Mouse (Mus musculus): ENCODE results near the gene Usp48. TPM values are rescaled to one million over a fixed set of nuclear protein-coding genes. Genes with fewer than 3 reads are reported as not detected.

The Usp48 gene
- 64.1 and 68.3 TPM in 2 replicates for polyA plus RNA-seq (2012; rRNA removed)

DNA sequence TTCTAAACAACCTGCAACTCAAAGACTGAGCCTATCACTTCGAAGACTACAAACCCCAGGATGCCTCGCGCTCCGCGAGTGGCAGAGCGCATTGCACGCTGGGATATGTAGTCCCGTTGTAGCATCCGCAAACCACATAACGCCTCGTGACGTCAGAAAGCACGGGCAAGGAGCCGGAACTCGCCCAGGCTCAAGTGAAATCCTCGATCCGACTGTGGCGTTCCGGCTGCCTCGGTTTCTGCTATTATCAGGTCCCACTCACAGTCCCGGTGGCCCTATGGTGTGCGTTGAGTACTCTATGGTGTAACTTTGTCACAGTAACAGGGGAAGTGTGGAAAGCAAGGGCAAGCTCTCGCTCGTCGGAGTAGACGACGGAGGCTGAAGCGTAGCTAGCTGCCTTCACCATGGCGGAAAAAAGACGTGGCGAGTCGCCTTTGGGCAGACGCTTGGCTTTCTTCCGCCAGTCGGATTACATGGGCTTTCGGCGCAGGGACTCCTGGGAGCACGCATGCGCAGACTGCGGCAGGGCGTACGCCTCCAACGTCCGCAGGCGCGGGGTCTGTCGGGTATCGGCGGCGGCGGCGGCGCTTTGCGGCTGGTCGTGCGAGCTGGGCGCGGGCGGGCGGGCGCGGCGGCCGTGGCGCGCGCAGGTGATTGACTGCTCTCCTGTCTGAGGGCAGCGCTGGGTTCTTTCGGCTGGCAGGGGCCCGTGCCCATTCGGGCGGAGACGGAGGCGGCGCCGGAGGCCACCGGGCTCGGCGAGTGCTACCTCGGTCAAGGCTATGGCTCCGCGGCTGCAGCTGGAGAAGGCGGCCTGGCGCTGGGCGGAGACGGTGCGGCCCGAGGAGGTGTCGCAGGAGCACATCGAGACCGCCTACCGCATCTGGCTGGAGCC is at the start of gene Usp48:
Gene Usp48 (plus strand): TSS at position 155 of the 895 bp plus-strand sequence.
- Histone ChIP-seq H3K27me3 (ENCODE audit: control insufficient read depth, insufficient read depth, low read length) (no peaks in the 10 kb centered on the region), H3K36me3 (ENCODE audit: control insufficient read depth, insufficient read depth, low read length) (no peaks in the 10 kb centered on the region), H3K4me3 (ENCODE audit: extremely low read depth, insufficient read depth, insufficient read length) (peak within 1 kb of the TSS; percentile 92), H3K4me1 (ENCODE audit: control insufficient read depth, insufficient read depth, insufficient read length) (peaks cover 5% of the 10 kb centered on the region; the same call in 1 of the 2 replicates), H3K27ac (ENCODE audit: insufficient read depth, low read length) (peak within 1 kb of the TSS; percentile 98)
- peak; percentile 98 to 99 for DNase-seq (ENCODE audit: low read depth in 1 of 2, low spot score in 2 of 2)
- WGBS = under 1% methylated on average over 92 of the region's 92 CpGs
- peak; percentile 91 for TF ChIP-seq POLR2A (IDR thresholded peaks at IDR 0.05; ENCODE audit: low read depth, low read length)
- TF ChIP-seq CTCF (IDR thresholded peaks at IDR 0.05; ENCODE audit: extremely low read depth, insufficient read depth, insufficient read length, insufficient replicate concordance) = no peak

DNA sequence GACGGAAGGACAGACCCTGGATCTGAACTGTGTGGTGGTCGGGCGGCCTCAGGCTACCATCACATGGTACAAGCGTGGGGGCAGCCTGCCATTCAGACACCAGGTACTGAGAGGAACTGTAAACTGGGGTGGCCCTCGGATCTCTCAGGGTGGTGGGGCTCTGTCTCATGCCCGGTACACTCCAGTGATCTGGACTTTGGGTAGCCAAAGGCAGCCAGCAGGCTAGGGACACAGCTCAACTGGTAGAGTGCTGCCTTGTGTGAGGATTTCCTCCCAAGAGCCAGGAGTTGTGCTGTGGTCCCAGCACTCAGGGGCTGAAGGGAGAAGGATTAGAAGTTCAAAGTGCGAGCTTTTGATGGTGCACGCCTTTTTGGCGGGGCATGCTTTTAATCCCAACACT is 48.0 kb upstream of the Usp48 start:
- no peak for DNase-seq (ENCODE audit: low read depth in 1 of 2, low spot score in 2 of 2)
- Histone ChIP-seq H3K27ac (ENCODE audit: insufficient read depth, low read length) (no peak overlapping the region), H3K4me1 (ENCODE audit: control insufficient read depth, insufficient read depth, insufficient read length) (no peaks in the 10 kb centered on the region), H3K36me3 (ENCODE audit: control insufficient read depth, insufficient read depth, low read length) (no peaks in the 10 kb centered on the region), H3K4me3 (ENCODE audit: extremely low read depth, insufficient read depth, insufficient read length) (no peak overlapping the region), H3K27me3 (ENCODE audit: control insufficient read depth, insufficient read depth, low read length) (no peaks in the 10 kb centered on the region)
- TF ChIP-seq POLR2A (IDR thresholded peaks at IDR 0.05; ENCODE audit: low read depth, low read length) (no peak), CTCF (IDR thresholded peaks at IDR 0.05; ENCODE audit: extremely low read depth, insufficient read depth, insufficient read length, insufficient replicate concordance) (no peak)
- WGBS = 88% methylated on average over 9 of the region's 9 CpGs

DNA sequence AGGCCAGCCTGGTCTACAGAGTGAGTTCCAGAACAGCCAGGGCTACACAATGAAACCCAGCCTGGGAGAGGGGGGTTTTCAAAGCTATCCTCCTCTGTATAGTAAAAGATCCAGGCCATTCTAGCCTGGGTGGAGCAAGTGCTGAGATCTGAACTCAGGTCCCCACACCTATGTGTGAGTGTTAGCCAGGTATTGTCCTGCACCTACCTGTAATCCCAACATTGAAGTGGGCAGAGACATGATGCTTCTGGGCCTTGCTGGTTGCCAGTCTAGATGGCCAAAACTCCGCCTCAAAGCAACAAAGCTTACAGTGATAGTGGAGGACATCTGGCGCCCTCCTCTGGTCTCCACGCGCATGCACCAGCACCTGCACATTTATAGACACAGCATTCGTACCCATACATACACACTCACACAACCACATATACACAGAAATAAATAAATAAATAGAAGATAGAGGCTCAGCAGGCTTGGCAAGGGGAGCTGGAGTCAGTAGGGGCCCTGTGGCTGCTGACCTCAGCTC is 47.5 kb upstream of the Usp48 start:
- DNase-seq (ENCODE audit: low read depth in 1 of 2, low spot score in 2 of 2) = no peak
- Histone ChIP-seq H3K4me1 (ENCODE audit: control insufficient read depth, insufficient read depth, insufficient read length) (no peaks in the 10 kb centered on the region), H3K27ac (ENCODE audit: insufficient read depth, low read length) (no peak overlapping the region), H3K4me3 (ENCODE audit: extremely low read depth, insufficient read depth, insufficient read length) (no peak overlapping the region), H3K27me3 (ENCODE audit: control insufficient read depth, insufficient read depth, low read length) (no peaks in the 10 kb centered on the region), H3K36me3 (ENCODE audit: control insufficient read depth, insufficient read depth, low read length) (no peaks in the 10 kb centered on the region)
- 82% methylated on average over 5 of the region's 5 CpGs for WGBS
- no peak for TF ChIP-seq POLR2A (IDR thresholded peaks at IDR 0.05; ENCODE audit: low read depth, low read length)
- TF ChIP-seq CTCF (IDR thresholded peaks at IDR 0.05; ENCODE audit: extremely low read depth, insufficient read depth, insufficient read length, insufficient replicate concordance) = peak; percentile 44; the same call in 1 of the 2 replicates

DNA sequence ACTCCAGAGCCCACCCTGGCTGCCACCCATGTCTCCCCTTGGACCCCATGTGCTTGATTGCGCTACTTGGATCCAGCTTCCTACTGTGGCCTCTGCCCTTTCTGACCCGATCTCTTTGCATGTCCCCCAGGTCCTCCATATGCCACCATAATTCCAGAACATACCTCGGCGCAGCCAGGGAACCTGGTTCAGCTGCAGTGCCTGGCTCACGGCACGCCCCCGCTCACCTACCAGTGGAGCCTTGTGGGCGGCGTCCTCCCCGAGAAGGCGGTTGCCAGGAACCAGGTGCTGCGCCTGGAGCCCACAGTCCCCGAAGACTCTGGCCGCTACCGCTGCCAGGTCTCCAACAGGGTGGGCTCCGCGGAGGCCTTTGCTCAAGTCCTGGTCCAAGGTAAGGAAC is 40.1 kb upstream of the Usp48 start:
- no peak overlapping the region for H3K4me3 ChIP-seq (ENCODE audit: extremely low read depth, insufficient read depth, insufficient read length)
- no peak for DNase-seq (ENCODE audit: low read depth in 1 of 2, low spot score in 2 of 2)
- no peak overlapping the region for H3K27ac ChIP-seq (ENCODE audit: insufficient read depth, low read length)
- 89% methylated on average over 17 of the region's 17 CpGs for WGBS
- no peak for TF ChIP-seq POLR2A (IDR thresholded peaks at IDR 0.05; ENCODE audit: low read depth, low read length)
- TF ChIP-seq CTCF (IDR thresholded peaks at IDR 0.05; ENCODE audit: extremely low read depth, insufficient read depth, insufficient read length, insufficient replicate concordance) = no peak
- H3K36me3 ChIP-seq (ENCODE audit: control insufficient read depth, insufficient read depth, low read length) = no peaks in the 10 kb centered on the region
- H3K27me3 ChIP-seq (ENCODE audit: control insufficient read depth, insufficient read depth, low read length) = no peaks in the 10 kb centered on the region
- no peaks in the 10 kb centered on the region for H3K4me1 ChIP-seq (ENCODE audit: control insufficient read depth, insufficient read depth, insufficient read length)

DNA sequence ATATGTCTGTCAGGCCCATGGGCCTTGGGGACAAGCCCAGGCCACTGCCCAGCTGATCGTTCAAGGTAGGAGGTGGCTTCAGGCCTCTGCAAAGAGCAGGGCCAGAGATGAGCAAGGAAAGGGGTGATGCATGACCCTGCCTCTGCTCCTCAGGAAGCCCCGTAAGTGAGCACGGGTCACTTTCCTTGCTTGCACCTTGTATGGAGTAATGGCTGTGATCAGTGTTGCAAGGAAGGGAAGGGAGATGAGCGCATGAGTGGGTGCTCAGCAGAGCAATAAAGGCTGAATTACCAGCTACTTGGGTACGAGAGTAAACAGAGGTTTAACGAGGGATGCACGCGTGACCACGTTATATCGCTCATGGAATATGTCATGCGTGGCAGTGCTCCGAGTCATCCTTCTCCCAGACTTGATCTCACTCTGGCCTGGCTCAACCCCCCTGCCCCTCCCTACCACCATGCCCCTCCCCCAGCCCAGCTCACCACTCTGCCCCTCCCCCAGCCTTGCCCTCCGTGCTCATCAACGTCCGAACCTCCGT is 36.8 kb upstream of the Usp48 start:
- TF ChIP-seq CTCF (IDR thresholded peaks at IDR 0.05; ENCODE audit: extremely low read depth, insufficient read depth, insufficient read length, insufficient replicate concordance) (no peak), POLR2A (IDR thresholded peaks at IDR 0.05; ENCODE audit: low read depth, low read length) (no peak)
- Histone ChIP-seq H3K27ac (ENCODE audit: insufficient read depth, low read length) (no peak overlapping the region), H3K36me3 (ENCODE audit: control insufficient read depth, insufficient read depth, low read length) (no peaks in the 10 kb centered on the region), H3K4me3 (ENCODE audit: extremely low read depth, insufficient read depth, insufficient read length) (no peak overlapping the region), H3K4me1 (ENCODE audit: control insufficient read depth, insufficient read depth, insufficient read length) (no peaks in the 10 kb centered on the region), H3K27me3 (ENCODE audit: control insufficient read depth, insufficient read depth, low read length) (no peaks in the 10 kb centered on the region)
- 81% methylated on average over 16 of the region's 16 CpGs for WGBS
- no peak for DNase-seq (ENCODE audit: low read depth in 1 of 2, low spot score in 2 of 2)

DNA sequence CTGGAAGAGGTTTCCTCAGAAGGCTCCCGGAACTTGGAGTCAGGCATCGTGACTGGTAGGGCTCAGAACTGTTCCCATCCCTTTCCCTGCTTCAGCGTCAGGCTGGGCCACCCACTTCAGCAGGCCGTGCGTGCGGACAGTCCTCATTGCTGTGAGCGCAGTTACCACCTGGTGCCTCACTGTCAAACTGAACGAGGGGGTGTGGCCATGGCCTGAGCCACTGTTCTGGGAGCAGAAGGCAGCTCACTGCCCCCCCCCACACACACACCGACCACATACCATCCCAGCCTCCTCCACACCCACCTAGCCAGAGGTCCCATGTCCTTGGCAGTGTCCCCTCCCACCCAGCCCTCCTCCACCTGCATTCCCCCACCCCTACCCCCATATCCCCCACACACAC is 23.7 kb upstream of the Usp48 start:
- Histone ChIP-seq H3K27me3 (ENCODE audit: control insufficient read depth, insufficient read depth, low read length) (no peaks in the 10 kb centered on the region), H3K27ac (ENCODE audit: insufficient read depth, low read length) (no peak overlapping the region), H3K4me3 (ENCODE audit: extremely low read depth, insufficient read depth, insufficient read length) (no peak overlapping the region), H3K36me3 (ENCODE audit: control insufficient read depth, insufficient read depth, low read length) (no peaks in the 10 kb centered on the region), H3K4me1 (ENCODE audit: control insufficient read depth, insufficient read depth, insufficient read length) (no peaks in the 10 kb centered on the region)
- 80% methylated on average over 9 of the region's 9 CpGs for WGBS
- TF ChIP-seq POLR2A (IDR thresholded peaks at IDR 0.05; ENCODE audit: low read depth, low read length) (no peak), CTCF (IDR thresholded peaks at IDR 0.05; ENCODE audit: extremely low read depth, insufficient read depth, insufficient read length, insufficient replicate concordance) (no peak)
- DNase-seq (ENCODE audit: low read depth in 1 of 2, low spot score in 2 of 2) = no peak

Measured in spleen, adult 2 months (tissue).